8 mouse cellular contexts compared by ENCODE assay signal in genomic region chr7:101317014-101317413, GRCm38 (mm10). TPM values are rescaled to one million over a fixed set of nuclear protein-coding genes. Genes with fewer than 3 reads are reported as not detected.
DNase-seq lines count a peak whose midpoint lies in the region; ATAC-seq lines count a peak whose summit lies in the region.

Gene Stard10 (plus strand): TSS chr7:101317086.

- no peak within 1 kb of the TSS for H3K27ac ChIP-seq in hindbrain, embryonic 16.5 days (ENCODE audit: low read depth, low read length)

- no peak for ATAC-seq in hindbrain, embryonic 16.5 days
- no peak for ATAC-seq in megakaryocyte progenitor cell, adult 5-6 weeks (replicated peaks; ENCODE audit: poor library complexity)

- H3K36me3 ChIP-seq in hindbrain, embryonic 16.5 days (ENCODE audit: control insufficient read depth, insufficient read depth, low read length), result no peaks in the 10 kb centered on the region

- 63% methylated on average over 3 of the region's 3 CpGs for WGBS in hindbrain, embryonic 16.5 days

- H3K4me1 ChIP-seq in hindbrain, embryonic 16.5 days (ENCODE audit: control insufficient read depth, insufficient read depth, low read depth, low read length), result peaks cover 12% of the 10 kb centered on the region

- H3K4me2 ChIP-seq in hindbrain, embryonic 16.5 days (ENCODE audit: low read length), result no peak within 1 kb of the TSS

- H3K9me3 ChIP-seq in hindbrain, embryonic 16.5 days (ENCODE audit: control insufficient read depth, low read length), result no peaks in the 10 kb centered on the region

- DNase-seq in frontal cortex, adult 2 months (ENCODE audit: extremely low spot score in 1 of 2, low spot score in 1 of 2), result peak in 1 of 2 experiments; percentile 27
- no peak for DNase-seq in frontal cortex, postnatal 36 days (ENCODE audit: low spot score in 2 of 2)
- no peak for DNase-seq in urinary bladder, adult 2 months (ENCODE audit: low spot score)
- no peak for DNase-seq in urinary bladder, postnatal 10 days (ENCODE audit: low spot score)
- no peak for DNase-seq in cerebellum, postnatal 25 days
- no peak for DNase-seq in Muller cell, postnatal 12 days (ENCODE audit: inconsistent ontology term)

- no peak within 1 kb of the TSS for H3K4me3 ChIP-seq in hindbrain, embryonic 16.5 days (ENCODE audit: low read length)

- peaks cover 2% of the 10 kb centered on the region; the same call in 1 of the 2 replicates for H3K27me3 ChIP-seq in hindbrain, embryonic 16.5 days (replicated peaks; ENCODE audit: control insufficient read depth, insufficient read depth, low read length)

- no peak within 1 kb of the TSS for H3K9ac ChIP-seq in hindbrain, embryonic 16.5 days (ENCODE audit: low read depth, low read length)

RNA-seq across cellular contexts. Expression of gene Stard10, which starts in this region (rescaled TPM):
- polyA plus RNA-seq in frontal cortex, adult 2 months (2012; rRNA removed), result 99.4 and 108 TPM in 2 replicates
- 54.2 and 72.7 TPM in 2 replicates for polyA plus RNA-seq in urinary bladder, adult 2 months (2012; rRNA removed)
- polyA plus RNA-seq in hindbrain, embryonic 16.5 days (2015; fragmentation: Nextera tagmentation; extraction: Ambion mirVana), result 11.9 and 13.8 TPM in 2 replicates
- total RNA-seq in megakaryocyte progenitor cell, adult 5-6 weeks (2015), result 50.4 and 59.3 TPM in 2 replicates
- 23.1 and 31.2 TPM in 2 replicates for total RNA-seq in megakaryocyte progenitor cell, adult 5-6 weeks (2017)
